Mouse (Mus musculus) frontal cortex, postnatal 25 days (tissue): Measurements from ENCODE around the gene Rab3il1.
A peak's percentile ranks its signal among the peaks of the same experiment; 100 is the strongest.

Source experiments
- DNase-seq, 2 experiments: peaks; one replicate each; pipeline ENCODE4 v3.0.0; 2022; ENCODE audit warnings: low spot score in 2 of 2

Rab3il1 gene

GRCm38 (mm10) chr19:10040866-10041387 is 39.5 kb downstream of the Rab3il1 start:
- no peak for DNase-seq

- peak; percentile 49 to 56 for DNase-seq
These were observed 40.1 kb downstream of the Rab3il1 start, which contains the start of gene Fads3 for GRCm38 (mm10) chr19:10041388-10042148. Fads3 (plus strand) TSS chr19:10041569.

DNA sequence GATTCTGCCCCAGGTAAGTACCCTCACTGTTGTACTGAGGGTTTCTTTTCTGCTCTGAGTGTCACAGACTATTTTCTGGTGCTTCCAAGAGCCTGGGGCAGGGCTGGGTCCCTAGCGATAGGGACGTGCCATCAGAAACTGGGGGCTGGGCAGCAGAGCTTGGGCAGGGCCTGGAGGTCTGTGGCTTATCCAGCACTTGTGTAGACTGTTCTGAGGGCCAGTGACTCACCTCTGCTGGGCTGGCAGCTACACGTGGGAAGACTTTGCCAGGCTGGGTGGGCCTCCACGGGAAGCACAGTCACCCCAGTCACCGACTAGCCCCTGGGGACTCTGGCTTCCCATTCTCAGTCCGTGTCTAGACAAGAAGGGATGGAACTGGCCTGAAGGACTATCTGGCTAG is 40.8 kb downstream of the Rab3il1 start:
- no peak for DNase-seq

DNA sequence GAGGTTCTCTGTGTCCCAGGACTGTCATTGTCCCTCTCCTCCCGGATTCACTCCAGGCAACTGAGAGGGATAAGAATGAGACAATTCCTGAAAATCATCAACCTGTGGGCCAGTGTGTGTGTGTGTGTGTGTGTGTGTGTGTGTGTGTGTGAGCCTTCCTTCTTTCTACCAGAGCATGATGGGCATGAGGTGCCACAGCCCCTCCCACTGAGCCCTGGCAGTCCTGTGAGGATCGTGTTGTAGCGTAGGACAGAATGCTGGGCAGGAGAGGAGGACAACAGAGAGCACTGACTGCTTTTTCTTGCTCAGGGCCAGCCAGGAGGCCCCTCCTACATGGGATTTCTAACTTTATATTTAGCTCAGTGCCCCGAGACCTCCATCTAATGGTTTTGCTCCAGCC is 41.3 kb downstream of the Rab3il1 start:
- no peak for DNase-seq

- DNase-seq: no peak
These were observed 42.2 kb downstream of the Rab3il1 start for GRCm38 (mm10) chr19:10043643-10044042.

GRCm38 (mm10) chr19:10045707-10046106 is 44.2 kb downstream of the Rab3il1 start:
- no peak for DNase-seq

DNA sequence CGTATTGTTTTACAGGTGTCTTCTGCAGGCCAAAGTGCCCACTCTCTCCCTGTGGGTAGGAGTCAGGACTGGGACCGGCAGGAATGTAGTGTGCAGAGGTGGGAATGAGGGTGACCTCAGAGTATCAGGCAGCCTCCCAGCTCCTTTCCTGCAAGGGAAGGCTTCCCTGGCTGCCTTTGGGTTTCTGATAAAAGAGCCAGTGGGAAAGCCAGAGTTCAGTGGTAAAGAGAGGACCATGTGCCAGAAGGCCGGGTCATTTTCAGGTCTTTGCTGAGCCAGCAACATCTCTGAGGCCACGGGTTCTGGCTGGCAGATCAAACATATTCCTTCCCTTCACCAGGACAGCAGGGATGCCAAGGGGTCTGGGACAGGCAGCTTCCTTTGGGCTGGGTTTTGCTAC is 44.9 kb downstream of the Rab3il1 start:
- DNase-seq: no peak

- DNase-seq: no peak
These were observed 45.5 kb downstream of the Rab3il1 start for GRCm38 (mm10) chr19:10046983-10047382.

- no peak for DNase-seq
These were observed 48.1 kb downstream of the Rab3il1 start for GRCm38 (mm10) chr19:10049533-10049932.

DNA sequence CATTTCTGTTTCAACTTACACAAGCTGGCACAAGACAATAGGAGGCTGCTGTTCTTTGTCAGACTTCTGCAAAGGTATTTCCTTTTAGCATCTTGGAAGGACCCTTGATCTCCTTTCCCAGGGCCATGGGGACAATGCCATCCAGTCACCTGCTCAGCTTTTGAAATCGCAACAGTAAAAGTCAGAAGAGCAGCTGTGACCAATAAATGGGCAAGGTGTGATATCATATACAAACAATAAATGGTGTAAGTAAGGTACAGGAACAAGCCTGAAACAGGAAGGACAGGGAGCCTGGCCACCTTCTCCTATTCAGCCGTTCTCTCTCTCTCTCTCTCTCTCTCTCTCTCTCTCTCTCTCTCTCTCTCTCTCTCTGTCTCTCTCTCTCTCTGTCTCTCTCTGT is 49.0 kb downstream of the Rab3il1 start:
- no peak for DNase-seq

- DNase-seq: no peak
These were observed 51.2 kb downstream of the Rab3il1 start for GRCm38 (mm10) chr19:10052698-10053097.

DNA sequence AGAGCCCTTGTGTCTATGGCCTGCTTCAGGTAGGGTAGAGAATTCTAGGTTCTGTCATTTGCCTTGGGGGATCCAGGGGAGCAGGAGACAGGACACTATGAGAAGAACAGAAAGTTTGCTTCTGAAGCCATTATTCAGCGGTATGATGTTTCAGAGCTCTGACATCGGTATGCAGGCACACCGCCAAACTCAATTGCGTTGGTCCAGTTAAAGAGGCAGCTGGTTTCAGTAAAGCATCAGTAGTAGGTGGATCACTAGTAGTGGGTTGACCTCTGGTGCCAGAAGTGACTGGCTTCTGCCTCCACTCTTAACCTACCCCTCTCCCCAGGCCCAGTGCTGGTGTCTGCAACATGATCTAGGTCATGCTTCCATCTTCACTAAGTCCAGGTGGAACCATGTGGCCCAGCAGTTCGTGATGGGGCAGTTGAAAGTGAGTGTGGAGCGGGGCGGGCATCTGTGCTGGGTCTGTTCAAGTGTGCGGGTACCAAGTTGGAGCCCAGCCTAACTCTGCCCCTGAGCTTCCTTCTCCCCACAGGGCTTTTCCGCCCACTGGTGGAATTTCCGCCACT is 52.3 kb downstream of the Rab3il1 start:
- DNase-seq: no peak

DNA sequence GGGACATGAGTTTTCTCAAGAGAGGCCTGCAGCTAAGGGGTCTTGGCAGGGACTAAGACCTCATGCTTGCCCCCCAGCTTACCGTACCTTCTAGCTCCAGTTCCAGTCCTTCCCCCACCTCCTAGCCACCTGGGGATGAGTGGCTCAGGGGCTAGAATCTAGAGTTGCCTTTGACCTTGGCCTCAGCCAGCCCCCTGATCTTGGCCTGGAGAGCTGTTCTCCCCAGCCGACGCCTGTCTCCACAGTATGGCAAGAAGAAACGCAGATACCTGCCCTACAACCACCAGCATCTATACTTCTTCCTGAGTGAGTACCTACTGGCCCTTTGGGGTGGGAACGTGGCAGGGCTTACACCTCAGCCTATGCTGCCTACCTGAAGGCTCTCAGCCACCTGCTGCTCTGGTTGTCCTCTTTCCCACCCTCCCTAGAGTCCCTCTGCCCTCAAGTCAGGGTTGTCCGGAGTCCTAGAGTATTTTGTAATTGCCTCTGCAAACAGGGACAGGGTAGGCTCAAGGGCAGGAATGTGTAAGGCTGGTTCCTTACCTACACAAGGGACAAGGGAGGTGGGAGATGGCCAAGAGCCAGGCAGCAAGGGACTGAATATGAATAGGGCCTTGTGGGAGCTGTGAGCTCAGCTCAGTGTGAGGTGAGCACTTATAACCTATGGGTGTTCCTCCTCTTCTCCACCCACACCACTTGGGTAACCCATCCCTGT is 53.0 kb downstream of the Rab3il1 start:
- no peak for DNase-seq

GRCm38 (mm10) chr19:10055261-10055660 is 53.8 kb downstream of the Rab3il1 start:
- no peak for DNase-seq

- DNase-seq: no peak
These were observed 54.6 kb downstream of the Rab3il1 start for GRCm38 (mm10) chr19:10055783-10056660.

DNA sequence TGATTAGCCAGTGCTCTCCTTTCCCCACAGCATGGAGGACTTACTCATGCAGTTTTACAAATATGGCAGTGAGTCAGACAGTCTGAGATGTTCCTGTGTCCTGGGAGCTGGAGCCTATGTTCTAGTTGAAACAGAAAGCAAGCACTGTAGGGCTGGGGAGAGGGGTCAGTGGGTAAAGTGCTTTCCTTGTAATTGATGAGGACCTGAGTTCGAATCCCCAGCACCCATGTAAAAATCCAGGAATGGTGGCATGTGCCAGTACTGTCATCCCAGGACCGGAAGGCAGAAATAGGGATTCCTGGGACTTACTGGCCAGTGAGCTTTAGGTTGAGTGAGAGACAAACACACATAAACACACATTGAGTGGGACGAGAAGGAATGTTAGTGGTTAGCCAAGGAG is 55.2 kb downstream of the Rab3il1 start:
- no peak for DNase-seq

DNA sequence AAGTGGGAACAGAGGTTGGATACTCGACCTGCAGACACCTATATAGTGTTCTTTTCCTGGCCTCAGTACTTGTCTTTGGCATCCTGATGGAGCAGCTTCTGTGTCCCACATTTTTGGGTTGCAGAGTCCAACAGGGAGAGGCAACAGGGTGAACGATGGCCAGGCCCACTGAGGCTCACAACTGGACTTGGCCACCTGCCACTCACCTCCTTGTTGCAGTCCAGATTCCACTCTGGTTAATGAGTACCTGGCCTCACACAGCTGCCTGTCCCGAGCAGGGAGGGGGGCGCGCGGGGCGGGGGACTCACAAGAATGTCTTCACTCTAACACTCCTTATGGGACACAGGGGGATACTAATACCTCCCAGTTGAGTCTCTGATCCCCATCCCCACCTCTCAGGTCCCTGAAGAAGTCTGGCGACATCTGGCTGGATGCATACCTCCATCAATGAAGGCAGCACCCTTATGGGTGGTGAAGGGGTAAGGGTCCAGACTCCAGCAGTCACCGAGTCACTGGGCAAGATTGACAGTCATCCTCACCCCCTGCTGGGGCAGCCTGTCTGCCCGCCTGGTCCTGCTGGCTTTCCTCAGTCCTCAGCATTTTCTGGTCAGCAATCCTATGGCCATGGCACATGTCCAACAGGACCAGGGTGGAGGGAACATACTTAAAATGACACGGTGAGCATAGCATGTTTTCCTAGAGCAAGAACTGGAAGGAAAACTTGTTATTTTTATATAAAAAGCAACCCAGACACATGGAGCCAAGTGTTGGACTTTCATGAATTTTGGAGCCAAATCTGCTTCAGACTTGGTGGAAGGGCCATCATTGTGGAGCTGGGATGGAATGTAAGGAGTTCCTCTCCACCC is 56.2 kb downstream of the Rab3il1 start:
- no peak for DNase-seq

DNA sequence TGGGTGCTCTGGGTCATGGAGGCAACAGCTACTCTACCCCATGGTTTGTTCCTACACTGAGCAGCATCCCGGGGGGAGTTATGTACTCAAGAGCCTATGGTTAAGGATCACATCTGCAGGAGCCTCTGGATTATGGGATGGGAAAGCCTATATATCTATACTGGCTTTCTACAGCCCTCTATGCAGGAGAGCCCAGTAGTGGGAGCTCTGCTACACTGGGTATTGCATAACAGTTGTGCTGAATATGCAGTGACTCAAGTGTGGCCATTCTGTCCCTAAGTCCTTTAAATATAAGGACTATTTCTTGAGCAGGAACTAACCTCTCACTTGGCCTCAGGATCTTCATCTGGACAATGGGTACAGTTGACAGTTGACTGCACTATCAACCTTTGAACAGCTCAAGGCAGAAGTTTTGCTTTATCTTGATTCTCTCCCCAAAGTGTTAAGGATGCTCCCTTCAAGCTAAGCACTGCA is 56.9 kb downstream of the Rab3il1 start:
- DNase-seq: no peak

- no peak for DNase-seq
These were observed 57.5 kb downstream of the Rab3il1 start for GRCm38 (mm10) chr19:10058876-10059427.

DNA sequence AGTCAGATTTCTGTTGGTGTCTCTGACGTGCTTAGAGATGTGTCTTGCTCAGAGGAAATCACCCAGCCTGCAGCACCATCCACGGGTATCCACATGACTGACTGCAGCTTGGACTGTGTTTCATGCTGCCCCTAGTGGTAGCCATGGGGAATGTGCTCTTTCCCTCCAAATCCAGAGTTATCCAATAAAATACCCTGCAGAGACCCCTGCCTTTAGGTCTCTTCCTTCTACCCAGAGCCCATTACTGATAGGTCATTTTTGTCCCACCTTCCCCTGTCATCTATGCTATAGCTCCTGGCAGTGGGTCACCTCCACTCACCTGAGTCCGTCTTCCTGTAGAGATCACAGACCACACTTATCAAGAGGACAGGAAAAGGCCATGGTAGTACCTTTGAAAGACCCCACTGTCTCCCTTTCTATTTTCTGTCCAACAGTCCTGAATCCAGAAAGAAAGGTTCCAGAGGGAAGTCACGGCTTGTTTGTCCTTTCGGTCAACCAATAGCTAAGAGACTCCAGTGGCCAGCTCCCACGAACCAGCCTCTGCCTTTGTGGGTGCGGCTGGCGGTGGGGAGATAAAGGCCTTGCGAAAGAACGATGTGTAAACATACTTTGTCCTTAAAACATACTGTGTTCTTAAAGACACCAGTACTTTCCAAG is 58.6 kb downstream of the Rab3il1 start:
- no peak for DNase-seq
